Mouse (Mus musculus) left cerebral cortex, postnatal 14 days (tissue): ENCODE data around the gene Fgf18. TPM values are rescaled to one million over a fixed set of nuclear protein-coding genes. Genes with fewer than 3 reads are reported as not detected.

Source experiments
- DNase-seq, 2 experiments: peaks; one replicate each; pipeline ENCODE4 v3.0.0; 2021 to 2022; ENCODE audit warnings: low spot score in 2 of 2, mixed read lengths in 1 of 2
- intact Hi-C: fragments of 180-260 bp; cut with DNase I; formaldehyde crosslinking; loops from one replicate; pipeline ENCODE4 v1.15.1; 2025
- total RNA-seq, 2 experiments: library from RNA; stranded (reverse); gene quantifications; 2 replicates each; pipeline ENCODE4 v1.2.3; 2021

Gene Fgf18
- total RNA-seq, 2 experiments from 2014 or later = 2.5 to 3.7 TPM

DNA sequence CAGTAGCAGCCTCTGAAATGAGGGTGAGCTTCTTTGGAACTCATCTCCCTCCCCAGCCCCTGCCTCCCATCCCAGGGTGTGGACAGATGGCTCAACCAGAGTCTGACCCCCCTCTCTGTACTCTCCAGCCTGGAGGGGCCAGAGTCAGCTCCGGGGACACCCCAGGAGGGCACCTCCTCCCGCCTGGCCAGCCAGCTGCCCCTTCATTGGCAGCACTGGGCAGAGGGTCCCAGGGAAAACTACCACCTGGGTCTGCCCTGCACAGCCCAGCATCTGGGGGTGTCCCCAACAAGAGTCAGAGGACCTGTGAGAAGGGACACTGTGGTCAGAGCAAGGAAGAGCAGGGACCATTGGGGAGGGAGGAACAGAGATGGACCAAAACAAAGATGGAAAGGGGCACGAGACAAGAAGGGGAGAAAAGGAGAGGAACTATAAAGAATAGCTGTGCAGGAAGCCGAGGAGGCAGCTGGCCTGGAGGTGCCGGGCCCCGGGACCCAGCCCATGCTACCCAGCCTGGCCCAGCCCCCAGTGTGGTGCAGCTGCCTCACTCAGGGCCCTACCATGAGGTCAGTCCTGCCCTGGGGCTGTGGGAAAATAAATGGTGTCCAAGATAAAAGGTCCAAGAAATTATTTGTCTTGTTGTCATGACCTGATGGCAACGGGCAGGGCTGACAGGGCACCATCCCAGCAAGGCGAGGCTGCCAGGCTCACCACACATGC, 14.4 kb downstream of the Fgf18 start:
- intact Hi-C loops = no loop called here
- no peak for DNase-seq

DNA sequence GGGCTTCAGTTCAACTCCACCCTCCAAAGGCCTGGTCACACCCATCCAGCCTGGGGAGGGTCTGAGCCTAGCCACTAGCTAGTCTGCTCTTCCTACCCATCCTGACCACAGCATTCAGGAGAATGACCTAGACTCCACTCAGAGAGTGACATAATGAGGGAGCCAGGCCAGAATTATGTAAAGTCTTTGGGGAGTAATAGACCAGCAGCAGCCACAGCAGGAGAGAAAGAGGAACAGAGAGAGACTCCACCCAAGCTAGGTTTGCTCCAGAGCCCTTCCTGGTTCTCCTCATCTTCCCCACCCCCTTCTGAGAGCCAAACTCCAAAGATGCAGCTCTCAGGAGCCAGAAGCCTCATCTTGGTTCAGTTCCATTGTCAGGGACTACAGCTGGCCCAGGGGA, 20.1 kb downstream of the Fgf18 start:
- intact Hi-C loops = no loop called here
- no peak for DNase-seq

DNA sequence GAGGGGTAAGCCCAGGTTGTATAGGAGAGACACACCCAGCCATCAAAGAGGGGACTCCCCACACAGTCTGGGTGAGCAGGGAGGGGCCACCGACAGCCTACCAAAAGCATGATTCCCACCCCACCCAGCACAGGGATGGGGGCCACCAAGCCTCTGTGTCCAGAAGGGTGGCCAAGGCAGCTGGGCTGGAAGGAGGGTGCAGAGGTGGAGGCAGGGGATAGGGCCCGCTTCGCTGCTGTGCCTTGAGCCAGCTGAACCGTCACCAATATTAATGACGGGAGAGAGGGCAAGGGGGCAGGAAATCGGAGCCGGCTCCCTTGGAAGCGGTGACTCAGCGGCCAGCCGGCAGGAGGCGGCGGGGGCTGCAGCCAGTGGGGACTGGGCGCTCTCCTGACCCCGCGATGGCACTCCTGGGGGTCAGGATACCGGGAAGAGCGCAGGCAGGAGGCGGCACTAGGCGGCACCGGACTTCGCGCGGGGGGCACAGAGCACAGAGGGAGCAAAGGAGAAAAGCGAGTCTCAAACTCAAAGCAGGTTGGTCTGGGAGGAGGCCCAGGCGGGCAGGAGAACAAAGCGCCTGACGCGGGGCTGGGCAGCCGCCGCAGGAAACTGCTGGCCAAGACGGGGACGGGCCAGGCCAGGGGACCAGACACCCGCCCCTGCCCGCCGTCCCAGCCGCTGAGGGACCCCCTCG, 24.5 kb downstream of the Fgf18 start:
- intact Hi-C loops = no loop called here
- DNase-seq = no peak

DNA sequence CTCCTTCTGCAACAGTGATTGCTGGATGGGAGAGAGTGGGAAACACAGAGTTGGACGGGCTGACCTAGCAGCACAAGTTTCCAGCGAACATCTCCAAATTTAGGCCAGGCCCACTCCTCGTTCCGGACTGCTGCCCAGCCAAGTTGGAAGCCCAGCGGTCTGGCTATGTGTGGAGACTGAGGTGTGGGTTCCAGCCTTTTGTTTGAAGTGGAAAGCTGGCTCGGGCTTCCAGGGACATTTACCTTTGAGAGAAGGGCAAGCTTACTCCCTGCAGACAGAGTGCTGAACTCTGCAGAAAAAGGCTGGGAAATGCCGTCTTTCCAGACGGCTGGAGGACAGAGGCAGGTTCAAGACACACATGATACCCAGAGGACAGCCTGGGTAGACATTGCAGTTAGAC, 27.6 kb downstream of the Fgf18 start:
- no peak for DNase-seq
- intact Hi-C loops = no loop called here

GRCm38 (mm10) chr11:33119116-33119515, 28.1 kb downstream of the Fgf18 start:
- DNase-seq = no peak
- intact Hi-C loops = no loop called here

- DNase-seq = no peak
- intact Hi-C loops = no loop called here
Observed at GRCm38 (mm10) chr11:33118480-33118879, 28.7 kb downstream of the Fgf18 start.

- intact Hi-C loops = no loop called here
Observed at GRCm38 (mm10) chr11:33115796-33116195, 31.4 kb downstream of the Fgf18 start.

GRCm38 (mm10) chr11:33112407-33112806, 34.8 kb downstream of the Fgf18 start:
- no peak for DNase-seq
- intact Hi-C loops = no loop called here

More at GRCm38 (mm10) chr11:33115796-33116195, 31.4 kb downstream of the Fgf18 start:
- DNase-seq = no peak

DNA sequence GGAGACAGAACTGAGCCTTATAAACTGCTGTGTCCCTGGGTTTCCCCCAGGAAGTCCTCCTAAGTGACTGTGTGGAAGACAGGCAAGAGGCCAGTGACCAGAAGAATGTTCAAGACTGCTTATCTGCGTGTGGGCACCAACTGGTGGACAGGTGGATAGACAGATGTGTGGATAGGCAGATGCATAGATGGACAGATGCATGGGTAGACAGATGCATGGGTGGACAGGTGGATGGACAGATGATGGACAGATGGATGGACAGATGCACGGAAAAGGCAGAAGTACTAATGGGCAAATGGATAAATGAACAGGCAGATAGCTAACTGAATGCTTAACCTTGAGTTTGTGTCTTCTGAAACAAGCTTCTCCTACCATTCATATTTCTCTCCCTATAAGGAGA, 37.1 kb downstream of the Fgf18 start:
- intact Hi-C loops = no loop called here
- DNase-seq = no peak

- intact Hi-C loops = loop anchor here (5.0 kb wide), 1 partner anchor 35 kb away; no protein-coding TSS in a partner anchor
- no peak for DNase-seq
Observed at GRCm38 (mm10) chr11:33107540-33107939, 39.7 kb downstream of the Fgf18 start.

DNA sequence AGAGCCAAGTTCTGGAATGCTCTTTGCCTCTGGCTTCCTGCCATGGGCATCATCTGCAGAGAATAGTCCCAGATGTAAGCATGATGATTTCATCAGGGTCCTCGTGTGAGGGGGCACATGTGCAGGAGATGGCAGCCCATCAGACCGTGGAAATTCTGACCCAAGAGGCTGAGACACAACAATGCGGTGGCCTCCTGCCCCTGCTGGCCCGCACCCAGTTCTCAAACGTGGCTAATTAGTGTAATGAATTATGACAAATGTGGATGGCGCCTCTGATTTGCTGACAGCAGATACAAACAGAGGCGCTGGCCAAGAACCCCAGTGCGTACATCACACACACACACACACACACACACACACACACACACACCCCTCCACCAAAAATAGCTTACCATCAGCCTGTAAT, 42.3 kb downstream of the Fgf18 start:
- intact Hi-C loops = loop anchor here (5.0 kb wide), 1 partner anchor 37 kb away; no protein-coding TSS in a partner anchor

GRCm38 (mm10) chr11:33103291-33103943, 43.8 kb downstream of the Fgf18 start:
- no peak for DNase-seq
- intact Hi-C loops = no loop called here

More for the DNA sequence above, 42.3 kb downstream of the Fgf18 start:
- DNase-seq = peak in 1 of 2 experiments; percentile 33

- no peak for DNase-seq
- intact Hi-C loops = no loop called here
Observed at GRCm38 (mm10) chr11:33100027-33100507, 47.1 kb downstream of the Fgf18 start.

- no peak for DNase-seq
Observed at GRCm38 (mm10) chr11:33099425-33099824, 47.8 kb downstream of the Fgf18 start.

DNA sequence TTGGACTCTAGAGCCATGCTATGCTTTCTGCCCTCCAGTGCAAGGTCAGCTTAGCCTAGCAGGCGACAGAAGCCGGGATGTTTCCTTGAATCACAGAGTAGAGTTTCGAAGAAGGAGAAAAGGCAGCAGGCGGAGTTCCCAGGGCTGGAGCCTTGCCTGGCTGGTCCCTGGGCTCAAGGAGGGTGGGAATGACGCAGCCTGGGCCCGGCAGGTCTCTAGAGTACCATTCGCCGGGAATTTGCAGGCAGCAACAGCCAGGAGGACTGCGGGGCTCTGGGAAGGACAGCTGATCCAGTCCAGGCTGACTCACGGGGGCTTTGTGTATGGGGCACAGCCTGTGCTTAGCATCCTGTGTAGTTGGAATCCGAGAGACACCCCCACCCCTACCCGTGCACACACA, 48.8 kb downstream of the Fgf18 start:
- no peak for DNase-seq
- intact Hi-C loops = no loop called here

More at GRCm38 (mm10) chr11:33099425-33099824, 47.8 kb downstream of the Fgf18 start:
- intact Hi-C loops = no loop called here

GRCm38 (mm10) chr11:33097855-33098254, 49.3 kb downstream of the Fgf18 start:
- DNase-seq = peak in 1 of 2 experiments; percentile 48
- intact Hi-C loops = no loop called here

- intact Hi-C loops = no loop called here
- peak; percentile 39 to 69 for DNase-seq
Observed at GRCm38 (mm10) chr11:33089856-33090255, 57.3 kb downstream of the Fgf18 start.

DNA sequence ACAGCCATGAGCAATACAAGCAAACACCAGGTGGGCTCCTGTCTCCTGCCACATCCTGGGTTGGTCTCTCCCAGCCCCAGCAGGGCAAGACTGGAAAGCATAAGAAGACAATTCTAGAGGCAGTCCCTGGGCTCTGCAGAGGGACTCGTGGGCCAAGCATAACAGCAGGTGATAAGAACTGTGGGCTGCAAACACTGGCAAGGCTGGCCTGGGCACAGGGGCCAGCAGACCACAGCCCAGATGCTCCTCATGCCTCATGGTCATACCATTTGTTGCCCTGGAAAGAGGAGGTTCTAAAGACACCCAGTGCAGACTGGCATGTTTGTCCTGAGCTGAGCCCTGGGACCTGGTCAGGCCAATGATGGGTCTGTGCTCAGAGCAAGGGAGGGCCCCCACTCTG, 59.0 kb downstream of the Fgf18 start:
- intact Hi-C loops = no loop called here
- DNase-seq = no peak

GRCm38 (mm10) chr11:33086046-33086445, 61.2 kb downstream of the Fgf18 start:
- DNase-seq = no peak

DNA sequence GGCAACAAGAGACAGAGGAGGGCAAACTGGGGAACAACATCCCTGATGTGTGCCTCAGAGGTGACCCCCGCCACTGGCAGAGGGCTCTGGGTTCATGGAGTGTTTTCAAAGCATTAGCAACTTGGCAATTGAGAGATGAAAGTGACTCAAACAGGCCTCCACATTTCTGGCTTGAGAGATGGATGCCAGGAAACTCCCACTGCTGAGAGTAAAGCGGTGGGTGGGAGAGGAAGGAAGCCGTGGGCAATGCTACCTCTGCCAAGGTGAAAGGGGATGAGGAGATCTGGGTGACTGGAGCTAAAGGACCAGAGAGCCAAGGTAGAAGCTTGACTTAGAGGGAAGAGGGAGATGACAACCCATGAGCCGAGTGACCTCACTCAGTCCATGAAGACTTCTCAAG, 61.7 kb downstream of the Fgf18 start:
- intact Hi-C loops = no loop called here
- DNase-seq = no peak

More at GRCm38 (mm10) chr11:33086046-33086445, 61.2 kb downstream of the Fgf18 start:
- intact Hi-C loops = no loop called here
